Mouse (Mus musculus): ENCODE measurements around the gene Slc25a24.

GRCm38 (mm10) chr3:109119562-109119961 lies 3.4 kb upstream of the Slc25a24 start:
- TF ChIP-seq CTCF (IDR thresholded peaks at IDR 0.05) = no peak
- no peak for TF ChIP-seq POLR2A (IDR thresholded peaks at IDR 0.05; ENCODE audit: insufficient read depth, low read depth, low read length)
- TF ChIP-seq EP300 (IDR thresholded peaks at IDR 0.05; ENCODE audit: insufficient read depth, low read depth, low read length) = no peak

Measured in heart, adult 2 months (tissue).